Mouse (Mus musculus) frontal cortex, postnatal 25 days (tissue): ENCODE measurements at regions not wholly inside any gene's neighbourhood (a gene's known extent, or its start where the extent isn't known, plus 50 kb on each side); places are given as distances from the start of the nearest gene placed in this dataset.

Experiments used
- DNase-seq, 2 experiments: peaks; one replicate each; pipeline ENCODE4 v3.0.0; 2022; ENCODE audit warnings: low spot score in 2 of 2

DNA sequence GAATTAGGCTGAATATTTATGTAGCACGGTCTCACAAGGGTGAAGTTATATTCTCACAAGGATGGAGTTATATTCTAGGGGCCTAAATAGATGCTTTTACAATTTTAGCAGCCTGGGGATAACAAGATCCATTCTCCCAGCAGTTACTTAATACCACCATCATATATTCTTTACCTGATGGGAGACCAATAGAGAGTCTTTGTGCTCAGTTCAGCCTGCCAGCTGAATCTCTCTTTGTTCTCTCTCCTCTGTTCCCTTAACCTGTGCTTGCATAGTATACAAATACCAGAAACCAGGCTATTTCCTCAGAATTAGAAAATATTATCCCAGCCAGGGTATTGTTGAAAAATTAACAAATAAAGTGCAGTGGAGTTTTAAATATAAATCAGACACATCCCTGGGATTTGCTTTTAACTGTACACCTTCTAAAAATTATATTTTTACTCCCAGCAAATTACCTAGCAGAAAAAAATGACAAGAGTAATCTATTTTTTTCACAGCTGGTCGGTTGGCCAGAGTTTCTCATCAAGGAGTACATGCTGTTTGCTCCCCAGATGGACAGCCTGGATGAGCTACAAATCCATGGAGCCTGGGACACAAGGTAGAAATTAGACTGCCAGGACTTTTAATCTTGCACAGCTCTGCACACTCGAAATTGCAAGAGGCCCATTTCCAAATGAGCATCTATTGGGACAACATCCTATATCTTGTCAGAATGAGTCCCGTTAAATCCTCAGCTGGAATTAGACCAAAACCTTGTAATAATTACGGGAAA lies 281.0 kb upstream of the 4930452B06Rik start:
- no peak for DNase-seq

DNA sequence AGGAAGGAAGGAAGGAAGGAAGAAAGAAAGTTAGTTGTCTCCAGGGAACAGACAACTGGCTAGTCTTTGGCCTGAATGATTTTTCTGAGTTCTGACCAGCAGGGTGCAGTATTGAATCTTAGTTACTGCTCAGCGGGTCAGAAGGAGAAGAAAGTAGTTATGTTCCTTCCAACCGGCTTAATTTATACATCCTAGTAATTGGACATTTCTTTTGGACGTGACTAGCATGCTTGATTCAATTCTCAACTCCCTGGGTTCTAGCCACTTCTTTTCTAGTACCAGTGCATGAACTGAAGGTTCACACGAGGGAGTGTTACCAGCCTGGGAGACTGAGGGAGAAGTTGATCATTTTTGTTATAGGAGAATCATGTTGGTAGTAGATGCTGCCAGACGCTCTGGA lies 269.1 kb upstream of the 4930452B06Rik start:
- DNase-seq, result peak in 1 of 2 experiments; percentile 54
